Mouse (Mus musculus): Measurements from ENCODE around the gene Pcmtd2. TPM values are rescaled to one million over a fixed set of nuclear protein-coding genes. Genes with fewer than 3 reads are reported as not detected.

The Pcmtd2 gene
- total RNA-seq, 2 experiments from 2014 or later: 18.3 to 30.7 TPM

Other genes starting within 250 kb of the Pcmtd2 start
- gene Prpf6, start 246.0 kb upstream of the Pcmtd2 start, total RNA-seq (2021): 10 to 100 TPM; 28.0 to 30.1 TPM
- 10 to 100 TPM; 20.5 to 20.9 TPM for gene Zfp512b, start 245.1 kb upstream of the Pcmtd2 start, total RNA-seq (2021)
- under 1 TPM; 0.78 to 0.84 TPM for gene Samd10, start 238.6 kb upstream of the Pcmtd2 start, total RNA-seq (2021)
- gene Gm29797, start 180.8 kb upstream of the Pcmtd2 start, total RNA-seq (2021): not detected
- 10 to 100 TPM; 27.3 to 28.0 TPM for gene Sox18, start 166.2 kb upstream of the Pcmtd2 start, total RNA-seq (2021)
- gene Tcea2, start 157.5 kb upstream of the Pcmtd2 start, total RNA-seq (2021): 1 to 10 TPM; 4.2 to 6.0 TPM
- 1 to 10 TPM; 5.1 to 6.5 TPM for gene Rgs19, start 143.9 kb upstream of the Pcmtd2 start, total RNA-seq (2021)
- gene Lkaaear1, start 139.4 kb upstream of the Pcmtd2 start, total RNA-seq (2021): not detected
- gene Oprl1, start 122.8 kb upstream of the Pcmtd2 start, total RNA-seq (2021): not detected
- gene Myt1, start 74.5 kb upstream of the Pcmtd2 start, total RNA-seq (2021): not detected
- gene Polr3k, start 26.5 kb downstream of the Pcmtd2 start, total RNA-seq (2021): 10 to 100 TPM in 1 of 2 experiments, 1 to 10 TPM in 1; 9.2 to 10.1 TPM
- not detected for gene Gm14496, start 153.3 kb downstream of the Pcmtd2 start, total RNA-seq (2021)